Mouse (Mus musculus) small intestine, adult 2 months (tissue): ENCODE measurements around the gene Psg18. TPM values are rescaled to one million over a fixed set of nuclear protein-coding genes. Genes with fewer than 3 reads are reported as not detected.
"Not testable (repeated sequence)": the region's sequence is repeated elsewhere in the genome, so short reads cannot be mapped to it uniquely, and the experiment has no call there.

Experiments
- H3K27ac ChIP-seq: fragments of 200-500 bp; 2 replicates; pipeline ENCODE4 v1.5.1; 2012; ENCODE audit warnings: low read depth, low read length, control low read depth, inconsistent platforms; ENCODE audit not compliant: insufficient read depth
- H3K27me3 ChIP-seq: fragments of 200-500 bp; 2 replicates; pipeline ENCODE4 v1.6.1; 2012; ENCODE audit warnings: mild to moderate bottlenecking, moderate library complexity, low read length, inconsistent platforms; ENCODE audit not compliant: control insufficient read depth, insufficient read depth
- H3K36me3 ChIP-seq: fragments of 200-500 bp; 2 replicates; pipeline ENCODE4 v1.6.1; 2012; ENCODE audit warnings: mild to moderate bottlenecking, low read length, control low read depth, inconsistent platforms; ENCODE audit not compliant: control insufficient read depth, insufficient read depth
- H3K4me1 ChIP-seq: fragments of 200-500 bp; 2 replicates; pipeline ENCODE4 v1.6.1; 2012; ENCODE audit warnings: low read length, inconsistent platforms, mixed read lengths; ENCODE audit not compliant: control insufficient read depth, insufficient read depth, insufficient read length
- H3K4me3 ChIP-seq: fragments of 200-500 bp; 2 replicates; pipeline ENCODE4 v1.5.1; 2012; ENCODE audit warnings: low read depth, mild to moderate bottlenecking, control low read depth, inconsistent platforms, low read length, moderate library complexity
- CTCF ChIP-seq: fragments of 200-500 bp; IDR thresholded peaks from 2 replicates; pipeline ENCODE4 v1.5.1; 2012; ENCODE audit warnings: low read depth, mild to moderate bottlenecking, control low read depth, inconsistent platforms, low read length, moderate library complexity, mixed read lengths; ENCODE audit not compliant: insufficient replicate concordance, insufficient read length; ENCODE audit errors: extremely low read depth
- POLR2A ChIP-seq: fragments of 200-500 bp; IDR thresholded peaks from 2 replicates; pipeline ENCODE4 v1.6.1; 2012; ENCODE audit warnings: low read depth, mild to moderate bottlenecking, control low read depth, inconsistent platforms, low read length, moderate library complexity
- WGBS: fragments of 180-500 bp; shearing (Covaris S2); methylation state at CpG from one replicate; pipeline ENCODE4 v1.1.7; 2018; 5-methylcytosine and 5-hydroxymethylcytosine counted together
- polyA plus RNA-seq: library from polyadenylated mRNA; depleted of rRNA; stranded (reverse); fragments of >200 nt; gene quantifications from 2 replicates; pipeline ENCODE4 v1.2.3, GENCODE M21; 2012; rRNA removed

Psg18 gene
- 0.74 TPM in 1 of 2 replicates, not detected in the other for polyA plus RNA-seq

- not testable (repeated sequence) for H3K27me3 ChIP-seq, H3K36me3 ChIP-seq, H3K4me3 ChIP-seq, H3K4me1 ChIP-seq, H3K27ac ChIP-seq
- WGBS, result 54% methylated on average over 3 of the region's 3 CpGs
Measured at GRCm38 (mm10) chr7:18354909-18355308, at the start of gene Psg18. Gene Psg18 (minus strand): TSS chr7:18355009.

- H3K36me3 ChIP-seq, result no peaks in the 10 kb centered on the region
- 54% methylated on average over 11 of the region's 11 CpGs for WGBS
- no peak overlapping the region for H3K27ac ChIP-seq
- no peaks in the 10 kb centered on the region for H3K4me1 ChIP-seq
- H3K4me3 ChIP-seq, result peak overlapping the region; percentile 75
- no peaks in the 10 kb centered on the region for H3K27me3 ChIP-seq
- TF ChIP-seq POLR2A (no peak), CTCF (no peak)
Measured at GRCm38 (mm10) chr7:18403407-18403806, 48.6 kb upstream of the Psg18 start.

- WGBS, result 43% methylated on average over 35 of the region's 35 CpGs
- no peak for TF ChIP-seq CTCF
- no peak for TF ChIP-seq POLR2A
Measured at GRCm38 (mm10) chr7:18402527-18403237, 47.9 kb upstream of the Psg18 start.

GRCm38 (mm10) chr7:18391483-18391882 lies 36.7 kb upstream of the Psg18 start:
- not testable (repeated sequence) for H3K27me3 ChIP-seq, H3K36me3 ChIP-seq, H3K4me1 ChIP-seq, H3K4me3 ChIP-seq, H3K27ac ChIP-seq
- WGBS, result 36% methylated on average over 4 of the region's 4 CpGs

More at GRCm38 (mm10) chr7:18402527-18403237, 47.9 kb upstream of the Psg18 start:
- H3K4me1 ChIP-seq, result no peaks in the 10 kb centered on the region
- no peaks in the 10 kb centered on the region for H3K36me3 ChIP-seq
- H3K4me3 ChIP-seq, result peak overlapping the region; percentile 75
- no peaks in the 10 kb centered on the region for H3K27me3 ChIP-seq
- no peak overlapping the region for H3K27ac ChIP-seq

- H3K4me1 ChIP-seq, result no peaks in the 10 kb centered on the region
- no peak overlapping the region for H3K27ac ChIP-seq
- H3K4me3 ChIP-seq, result no peak overlapping the region
- no peaks in the 10 kb centered on the region for H3K36me3 ChIP-seq
- TF ChIP-seq CTCF, result no peak
- no peak for TF ChIP-seq POLR2A
- WGBS, result 32% methylated on average over 2 of the region's 2 CpGs
- no peaks in the 10 kb centered on the region for H3K27me3 ChIP-seq
Measured at GRCm38 (mm10) chr7:18378295-18378694, 23.5 kb upstream of the Psg18 start.

GRCm38 (mm10) chr7:18335411-18335810 lies 19.4 kb downstream of the Psg18 start:
- WGBS, result 73% methylated on average over 6 of the region's 6 CpGs
- not testable (repeated sequence) for H3K27me3 ChIP-seq

More at GRCm38 (mm10) chr7:18335411-18335810, 19.4 kb downstream of the Psg18 start:
- not testable (repeated sequence) for H3K4me3 ChIP-seq, H3K27ac ChIP-seq, H3K36me3 ChIP-seq, H3K4me1 ChIP-seq

Other genes with a start within 250 kb of the Psg18 start
- not detected in 2 replicates for gene Igfl3, start 178.5 kb downstream of the Psg18 start, polyA plus RNA-seq
- gene Mill1, start 109.7 kb downstream of the Psg18 start, polyA plus RNA-seq, result 0.05 TPM in 1 of 2 replicates, not detected in the other
- gene Psg28, start 77.0 kb upstream of the Psg18 start, polyA plus RNA-seq, result 0.35 TPM in 1 of 2 replicates, not detected in the other
- 0.18 TPM in 1 of 2 replicates, not detected in the other for gene Psg26, start 129.2 kb upstream of the Psg18 start, polyA plus RNA-seq
- 0.10 and 0.55 TPM in 2 replicates for gene Psg25, start 177.3 kb upstream of the Psg18 start, polyA plus RNA-seq
- gene Psg27, start 212.3 kb upstream of the Psg18 start, polyA plus RNA-seq, result 0.04 and 0.09 TPM in 2 replicates